Mouse (Mus musculus): ENCODE data around the gene Nanog.

Nanog gene

DNA sequence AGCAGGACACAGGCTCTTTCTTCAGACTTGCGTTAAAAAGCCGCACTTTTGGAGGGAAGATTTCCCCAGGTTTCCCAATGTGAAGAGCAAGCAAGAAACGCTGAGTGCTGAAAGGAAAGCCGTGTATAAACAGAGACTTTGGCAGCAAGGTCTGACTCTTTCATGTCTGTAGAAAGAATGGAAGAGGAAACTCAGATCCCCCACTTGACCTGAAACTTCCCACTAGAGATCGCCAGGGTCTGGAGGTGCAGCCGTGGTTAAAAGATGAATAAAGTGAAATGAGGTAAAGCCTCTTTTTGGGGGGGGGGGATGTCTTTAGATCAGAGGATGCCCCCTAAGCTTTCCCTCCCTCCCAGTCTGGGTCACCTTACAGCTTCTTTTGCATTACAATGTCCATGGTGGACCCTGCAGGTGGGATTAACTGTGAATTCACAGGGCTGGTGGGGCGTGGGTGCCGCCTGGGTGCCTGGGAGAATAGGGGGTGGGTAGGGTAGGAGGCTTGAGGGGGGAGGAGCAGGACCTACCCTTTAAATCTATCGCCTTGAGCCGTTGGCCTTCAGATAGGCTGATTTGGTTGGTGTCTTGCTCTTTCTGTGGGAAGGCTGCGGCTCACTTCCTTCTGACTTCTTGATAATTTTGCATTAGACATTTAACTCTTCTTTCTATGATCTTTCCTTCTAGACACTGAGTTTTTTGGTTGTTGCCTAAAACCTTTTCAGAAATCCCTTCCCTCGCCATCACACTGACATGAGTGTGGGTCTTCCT, at the start of gene Nanog:
TSS of gene Nanog (plus strand) at position 454 of the 765 bp plus-strand sequence.
- in situ Hi-C loops (cut with MboI; ENCODE audit: low pct_unique_long_range_greater_than_20kb in 1 of 2, low sequenced_read_pairs in 2 of 2, unreplicated experiment in 1 of 2), result no loop called here

DNA sequence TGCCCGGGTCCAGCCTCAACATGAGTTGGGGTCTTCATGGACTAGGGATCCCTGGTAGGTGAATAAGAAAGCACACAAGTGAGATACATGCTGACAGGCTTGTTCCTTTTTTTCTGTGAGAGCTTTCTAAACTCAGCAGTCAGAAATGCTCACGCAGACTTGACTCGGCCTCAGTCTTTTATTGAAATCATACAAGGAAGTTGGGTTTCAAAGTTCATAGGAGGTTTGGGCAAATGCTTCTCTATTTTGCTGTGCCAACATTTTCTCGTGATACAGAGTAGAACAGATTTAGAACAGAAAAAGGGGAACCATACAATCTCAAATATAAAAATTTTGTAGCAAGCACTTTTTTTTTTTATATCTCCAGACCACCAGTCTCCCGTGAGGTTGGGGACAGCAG, 49.7 kb upstream of the Nanog start:
- in situ Hi-C loops (cut with MboI; ENCODE audit: low pct_unique_long_range_greater_than_20kb in 1 of 2, low sequenced_read_pairs in 2 of 2, unreplicated experiment in 1 of 2), result no loop called here

DNA sequence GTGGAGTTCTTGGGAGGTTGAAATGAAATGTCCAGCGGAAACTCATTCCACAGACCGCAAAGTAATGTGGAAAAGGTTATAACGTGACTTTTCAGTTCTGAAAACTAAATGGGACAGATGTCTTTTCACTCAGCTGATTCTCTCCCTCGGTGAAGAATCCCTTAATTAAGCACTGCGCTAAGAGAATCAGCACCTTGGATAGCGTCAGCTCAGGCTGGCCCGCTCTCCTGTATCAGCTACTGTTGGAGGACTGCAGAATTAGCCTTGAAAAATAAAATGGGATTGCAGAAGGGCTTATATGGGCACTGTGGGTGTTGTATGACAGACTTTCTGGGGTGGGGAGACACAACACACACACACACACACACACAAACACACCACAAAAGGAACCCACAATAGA, 47.7 kb upstream of the Nanog start:
- in situ Hi-C loops (cut with MboI; ENCODE audit: low pct_unique_long_range_greater_than_20kb in 1 of 2, low sequenced_read_pairs in 2 of 2, unreplicated experiment in 1 of 2), result no loop called here

DNA sequence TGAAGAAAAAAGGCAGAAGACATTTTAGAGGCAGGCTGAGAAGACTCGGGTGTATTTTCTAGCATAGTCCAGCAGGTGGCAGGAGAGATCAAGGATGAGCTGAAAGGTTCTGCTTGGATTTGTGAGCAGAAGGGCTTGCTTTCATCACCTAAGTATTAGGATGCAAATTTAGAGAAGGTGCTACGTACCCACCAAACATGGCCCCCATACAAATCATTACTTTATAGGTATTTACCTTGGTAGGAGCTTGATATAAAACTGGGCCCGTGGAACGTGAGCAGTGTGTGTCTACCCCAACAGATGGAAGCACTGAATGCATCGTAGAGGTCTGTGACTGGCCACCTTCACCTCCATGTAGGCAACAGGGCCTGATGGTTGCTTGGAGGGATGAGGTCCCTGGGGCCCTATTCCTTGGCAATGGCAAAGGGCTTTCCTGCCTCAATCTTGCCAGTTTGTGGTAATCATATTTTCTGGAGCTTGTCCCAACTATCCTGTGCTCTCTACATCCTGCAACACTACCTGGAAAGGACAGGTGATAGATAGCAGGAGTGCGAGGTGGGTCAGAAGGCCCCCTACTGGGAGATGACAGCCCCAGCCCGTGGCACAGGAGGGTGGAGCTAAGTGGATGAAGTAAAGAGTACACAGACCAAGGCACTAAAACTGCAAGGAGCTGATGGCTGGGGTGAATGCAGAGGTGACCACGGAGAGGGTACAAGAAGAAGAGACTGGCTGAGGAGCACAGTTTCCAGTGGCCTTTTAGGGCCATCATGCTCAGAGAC, 46.5 kb upstream of the Nanog start:
- in situ Hi-C loops (cut with MboI; ENCODE audit: low pct_unique_long_range_greater_than_20kb in 1 of 2, low sequenced_read_pairs in 2 of 2, unreplicated experiment in 1 of 2), result loop anchor here (5.0 to 10.0 kb wide), 2 partner anchors 52 to 54 kb away; no protein-coding TSS in a partner anchor

DNA sequence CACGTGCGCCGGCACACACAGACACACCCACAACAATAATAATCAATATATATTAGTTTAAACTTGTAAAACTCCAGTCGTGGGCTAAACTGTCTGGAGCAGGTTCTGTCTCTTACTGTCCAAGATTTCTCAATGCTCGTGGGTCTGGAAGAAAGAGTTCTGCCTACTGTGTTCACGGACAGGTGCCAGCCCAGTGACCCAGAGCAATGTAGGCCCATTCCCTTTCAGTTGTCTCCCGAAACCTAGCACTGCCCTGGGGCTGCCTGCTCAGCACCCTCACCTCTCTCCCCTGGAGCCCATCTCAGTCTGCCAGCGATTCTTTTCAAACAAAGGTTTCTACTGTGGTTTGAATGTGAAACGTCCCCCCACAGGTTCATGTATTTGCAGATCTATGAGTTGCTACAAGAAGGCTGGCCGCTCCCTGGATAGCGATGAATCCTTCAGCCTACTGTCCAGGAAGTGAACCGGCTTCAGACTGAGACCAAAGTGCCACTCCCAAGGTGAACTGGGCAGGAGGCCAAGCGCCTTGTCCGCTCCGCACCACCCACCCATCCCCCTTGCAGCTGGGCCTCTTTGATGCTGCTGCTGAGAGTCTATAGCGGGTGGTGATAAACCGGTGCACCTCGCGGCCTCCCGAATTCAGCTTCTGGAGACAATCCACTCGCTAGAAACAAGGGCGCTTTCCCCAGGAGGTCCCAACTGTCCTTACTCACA, 44.6 kb upstream of the Nanog start:
- in situ Hi-C loops (cut with MboI; ENCODE audit: low pct_unique_long_range_greater_than_20kb in 1 of 2, low sequenced_read_pairs in 2 of 2, unreplicated experiment in 1 of 2), result loop anchor here (5.0 to 10.0 kb wide), 2 partner anchors 50 to 52 kb away; no protein-coding TSS in a partner anchor

DNA sequence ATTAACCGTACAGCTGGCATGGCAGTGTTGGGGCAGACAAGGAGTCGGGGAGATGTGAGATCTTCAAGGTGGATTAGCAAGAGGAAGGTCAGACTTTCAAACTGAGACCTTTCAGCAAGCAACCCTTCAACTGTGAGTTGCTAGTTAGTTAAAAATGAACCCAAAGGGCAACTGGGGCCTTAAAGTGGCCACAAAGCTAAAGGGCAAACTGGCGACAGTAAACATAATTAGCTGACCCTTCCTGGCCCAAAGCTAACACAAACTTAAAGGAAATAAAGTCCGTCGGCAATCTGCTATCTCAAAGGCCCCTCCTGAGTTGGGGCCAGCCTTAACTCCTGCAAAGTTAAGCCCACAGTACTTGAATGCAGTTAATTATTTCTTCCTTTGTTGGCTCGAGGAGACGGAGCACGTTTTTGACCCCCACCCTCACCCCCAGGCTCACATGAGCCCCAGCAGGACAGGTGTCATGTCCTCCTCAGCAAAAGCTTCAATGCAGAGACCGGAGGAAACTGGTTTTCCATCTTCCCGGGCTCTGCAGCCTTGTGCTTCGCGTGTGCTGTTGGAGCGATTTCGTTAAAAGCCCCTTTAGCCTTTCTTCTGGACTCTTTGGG, 43.6 kb upstream of the Nanog start:
- in situ Hi-C loops (cut with MboI; ENCODE audit: low pct_unique_long_range_greater_than_20kb in 1 of 2, low sequenced_read_pairs in 2 of 2, unreplicated experiment in 1 of 2), result loop anchor here (5.0 to 10.0 kb wide), 2 partner anchors 49 to 51 kb away; no protein-coding TSS in a partner anchor

DNA sequence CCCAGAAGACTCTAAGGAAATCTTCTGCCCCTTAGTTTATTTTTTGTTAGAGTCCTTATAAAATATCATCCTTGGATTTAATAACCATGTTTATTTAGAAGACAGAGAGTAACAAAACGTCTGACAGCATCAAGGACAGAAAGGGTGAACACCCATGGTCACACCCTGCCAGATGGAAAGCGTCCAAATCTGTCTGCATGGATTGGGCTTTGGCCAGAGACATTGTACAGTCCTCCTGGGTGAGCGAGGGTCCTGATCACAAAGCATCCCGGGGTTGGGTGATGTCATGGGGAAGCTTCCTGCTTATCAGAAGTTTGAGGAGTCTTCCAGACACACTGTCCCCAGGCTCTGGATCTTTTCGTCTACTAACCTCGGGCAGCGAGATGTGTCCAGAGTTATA, 41.4 kb upstream of the Nanog start:
- in situ Hi-C loops (cut with MboI; ENCODE audit: low pct_unique_long_range_greater_than_20kb in 1 of 2, low sequenced_read_pairs in 2 of 2, unreplicated experiment in 1 of 2), result loop anchor here in 1 of 2 experiments (10.0 kb wide), 1 partner anchor 49 kb away; no protein-coding TSS in a partner anchor

DNA sequence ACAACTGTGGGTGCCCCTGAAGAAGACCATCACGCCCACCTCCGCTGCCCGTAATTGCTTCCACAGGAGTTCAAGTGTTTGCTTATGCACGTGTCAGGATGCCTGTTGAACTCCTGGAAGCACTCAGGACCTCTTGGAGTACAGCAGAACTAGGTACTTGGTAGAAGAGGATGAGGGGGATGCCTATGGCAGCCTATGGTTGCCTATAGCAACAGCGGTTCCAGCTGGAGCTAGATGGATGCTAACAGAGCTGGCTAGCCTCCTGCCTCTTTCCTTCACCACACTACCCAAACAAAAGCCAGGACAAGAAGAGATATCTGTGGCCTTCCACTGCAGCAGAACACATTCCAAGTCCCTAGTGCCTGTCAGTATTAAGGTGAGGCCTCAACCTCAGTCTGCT, 39.6 kb upstream of the Nanog start:
- in situ Hi-C loops (cut with MboI; ENCODE audit: low pct_unique_long_range_greater_than_20kb in 1 of 2, low sequenced_read_pairs in 2 of 2, unreplicated experiment in 1 of 2), result loop anchor here in 1 of 2 experiments (10.0 kb wide), 1 partner anchor 47 kb away; no protein-coding TSS in a partner anchor

DNA sequence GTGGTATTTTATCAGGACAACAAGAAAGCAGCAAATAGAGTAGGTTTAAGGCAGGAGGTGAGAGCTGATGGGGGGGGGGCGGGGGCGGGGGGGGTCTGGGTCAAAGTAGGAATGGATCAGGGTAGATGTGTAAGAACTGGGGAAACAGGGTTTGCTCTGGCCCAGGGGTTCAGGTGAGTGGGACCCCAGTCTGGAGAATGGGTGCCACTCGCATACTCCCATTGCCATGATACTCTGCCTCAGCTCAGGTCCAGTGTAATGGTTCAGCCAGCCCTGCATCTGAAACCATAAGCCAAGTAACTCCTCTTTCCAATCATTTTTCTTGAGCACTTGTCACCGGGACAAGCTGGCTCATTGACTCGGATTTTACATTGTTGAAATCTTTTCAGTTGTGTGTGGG, 38.5 kb upstream of the Nanog start:
- in situ Hi-C loops (cut with MboI; ENCODE audit: low pct_unique_long_range_greater_than_20kb in 1 of 2, low sequenced_read_pairs in 2 of 2, unreplicated experiment in 1 of 2), result loop anchor here in 1 of 2 experiments (10.0 kb wide), 1 partner anchor 46 kb away; no protein-coding TSS in a partner anchor

DNA sequence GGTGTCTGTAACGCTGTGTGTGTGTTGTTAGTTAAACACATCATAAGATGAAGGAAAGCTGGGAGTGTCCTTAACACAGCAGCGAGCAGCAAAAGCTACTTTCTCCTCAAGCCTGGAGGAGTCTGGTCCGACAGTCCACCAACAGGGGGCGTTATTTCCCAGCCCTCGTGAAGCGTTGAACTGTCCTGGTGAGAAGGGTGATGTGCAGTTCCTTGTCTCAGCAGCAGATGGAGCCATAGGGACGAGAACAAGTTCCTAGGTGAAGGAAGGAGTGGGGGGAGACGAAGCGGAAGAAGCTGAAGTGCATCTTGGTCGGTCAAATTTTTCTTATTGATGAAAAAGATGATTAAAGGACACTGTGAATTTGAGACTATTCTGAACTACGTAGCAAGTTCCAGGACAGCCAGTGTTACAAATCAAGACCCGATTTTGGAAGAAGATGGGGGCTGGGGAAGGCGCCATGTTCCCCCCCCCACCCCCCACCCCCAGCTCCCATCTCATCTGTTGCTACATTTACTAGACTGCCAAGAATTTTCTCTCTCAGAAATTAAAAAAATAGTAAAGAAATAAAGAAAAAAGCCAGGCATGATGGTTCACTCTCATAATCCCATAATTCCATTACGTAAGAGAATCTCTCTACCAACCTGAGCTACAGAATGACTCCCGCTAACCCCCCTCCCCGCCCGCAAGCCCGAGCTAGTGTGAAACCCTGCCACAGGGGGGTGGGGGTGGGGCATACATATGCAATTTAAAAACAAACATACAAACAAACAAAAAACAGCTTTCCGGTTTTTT, 37.7 kb upstream of the Nanog start:
- in situ Hi-C loops (cut with MboI; ENCODE audit: low pct_unique_long_range_greater_than_20kb in 1 of 2, low sequenced_read_pairs in 2 of 2, unreplicated experiment in 1 of 2), result loop anchor here (10.0 kb wide), 2 partner anchors 45 to 115 kb away; no protein-coding TSS in a partner anchor

DNA sequence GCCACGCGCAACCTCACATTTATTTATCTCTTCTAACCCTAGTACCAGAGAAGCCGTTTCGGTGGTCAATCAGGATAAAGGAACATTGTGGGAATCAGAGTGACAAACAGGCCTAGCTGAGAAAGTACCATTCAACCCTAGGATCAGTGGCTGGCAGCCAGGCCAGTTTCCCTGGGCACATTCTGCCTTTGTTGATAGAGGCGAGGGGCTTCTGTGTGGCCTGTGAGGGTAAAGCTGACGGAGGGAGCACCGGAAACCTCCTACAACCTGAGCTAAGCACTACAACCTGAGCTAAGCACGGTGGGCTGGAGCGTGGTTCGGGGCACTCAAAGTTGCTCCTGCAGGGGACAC, 37.1 kb upstream of the Nanog start:
- in situ Hi-C loops (cut with MboI; ENCODE audit: low pct_unique_long_range_greater_than_20kb in 1 of 2, low sequenced_read_pairs in 2 of 2, unreplicated experiment in 1 of 2), result loop anchor here (10.0 kb wide), 1 partner anchor 115 kb away; no protein-coding TSS in a partner anchor

DNA sequence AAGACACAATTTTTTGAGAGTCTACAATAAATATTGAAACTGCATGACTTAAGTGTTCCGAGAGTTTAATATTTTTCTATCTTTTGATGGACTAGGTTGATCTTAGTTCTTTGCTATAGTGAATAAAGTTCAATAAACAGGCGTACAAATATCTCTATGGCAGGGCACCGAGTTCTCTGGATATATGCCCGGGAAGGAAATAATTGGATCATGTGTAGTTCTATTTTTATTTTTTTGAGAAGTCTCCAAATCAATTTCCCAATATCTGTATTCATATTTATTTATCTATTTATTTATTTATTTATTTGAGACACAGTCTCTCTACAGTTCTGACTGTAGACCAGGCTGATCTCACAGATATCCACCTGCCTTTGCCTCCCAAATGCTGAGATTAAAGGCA, 36.4 kb upstream of the Nanog start:
- in situ Hi-C loops (cut with MboI; ENCODE audit: low pct_unique_long_range_greater_than_20kb in 1 of 2, low sequenced_read_pairs in 2 of 2, unreplicated experiment in 1 of 2), result loop anchor here (10.0 kb wide), 1 partner anchor 114 kb away; no protein-coding TSS in a partner anchor

DNA sequence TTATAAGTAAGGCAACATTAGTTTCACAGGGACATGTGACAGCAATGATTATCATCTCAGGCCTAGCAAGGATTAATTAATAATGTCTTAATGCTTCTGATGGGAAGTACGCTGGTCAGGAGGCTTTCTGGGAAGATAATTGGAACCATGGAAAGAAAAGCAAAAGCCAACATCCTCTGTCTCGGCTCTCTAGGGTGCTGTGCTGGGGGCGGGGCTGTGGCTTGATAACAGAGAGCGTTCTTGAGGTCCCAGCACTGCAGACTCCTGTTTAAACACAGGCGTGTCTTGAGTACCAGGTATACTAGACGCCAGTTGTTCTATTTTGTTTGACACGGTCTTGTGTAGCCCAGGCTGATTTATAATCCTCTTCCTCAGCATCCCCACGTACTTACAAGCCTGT, 34.5 kb upstream of the Nanog start:
- in situ Hi-C loops (cut with MboI; ENCODE audit: low pct_unique_long_range_greater_than_20kb in 1 of 2, low sequenced_read_pairs in 2 of 2, unreplicated experiment in 1 of 2), result loop anchor here (10.0 kb wide), 1 partner anchor 112 kb away; no protein-coding TSS in a partner anchor

DNA sequence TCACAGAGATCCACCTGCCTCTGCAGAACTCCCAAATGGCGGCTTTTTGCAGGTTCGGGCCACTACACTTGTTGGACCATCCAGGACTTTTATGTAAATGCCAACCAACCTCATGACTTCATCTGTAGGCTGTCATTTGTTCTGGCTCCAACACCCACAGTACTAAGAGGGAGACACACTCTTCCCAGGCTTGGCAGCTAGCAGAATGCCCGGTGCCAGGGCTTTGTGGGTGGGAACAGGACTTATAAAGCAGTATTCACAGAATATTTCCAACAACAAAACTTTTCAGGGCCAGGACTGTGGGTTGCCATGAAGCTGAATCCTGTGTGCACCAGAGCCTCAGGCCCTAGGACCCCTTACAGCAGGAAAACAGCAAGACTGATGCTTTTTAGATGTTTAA, 24.6 kb upstream of the Nanog start:
- in situ Hi-C loops (cut with MboI; ENCODE audit: low pct_unique_long_range_greater_than_20kb in 1 of 2, low sequenced_read_pairs in 2 of 2, unreplicated experiment in 1 of 2), result no loop called here

DNA sequence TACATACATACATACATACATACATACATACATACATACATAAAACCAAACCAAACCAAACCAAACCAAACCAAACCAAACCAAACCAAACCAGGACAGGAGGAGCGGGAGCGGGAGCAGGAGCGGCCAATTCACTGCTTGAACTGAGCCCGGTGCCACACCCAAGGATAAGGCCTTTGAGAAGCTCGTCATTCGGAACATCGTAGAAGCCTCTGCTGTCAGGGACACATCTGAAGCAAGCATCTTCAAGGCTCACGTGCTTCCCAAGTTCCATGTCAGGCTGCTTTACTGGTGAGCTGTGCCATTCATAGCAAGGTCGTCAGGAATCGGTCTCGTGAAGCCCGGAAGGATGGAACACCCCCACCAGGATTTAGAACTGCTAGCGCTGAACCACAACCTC, 20.6 kb upstream of the Nanog start:
- in situ Hi-C loops (cut with MboI; ENCODE audit: low pct_unique_long_range_greater_than_20kb in 1 of 2, low sequenced_read_pairs in 2 of 2, unreplicated experiment in 1 of 2), result no loop called here

DNA sequence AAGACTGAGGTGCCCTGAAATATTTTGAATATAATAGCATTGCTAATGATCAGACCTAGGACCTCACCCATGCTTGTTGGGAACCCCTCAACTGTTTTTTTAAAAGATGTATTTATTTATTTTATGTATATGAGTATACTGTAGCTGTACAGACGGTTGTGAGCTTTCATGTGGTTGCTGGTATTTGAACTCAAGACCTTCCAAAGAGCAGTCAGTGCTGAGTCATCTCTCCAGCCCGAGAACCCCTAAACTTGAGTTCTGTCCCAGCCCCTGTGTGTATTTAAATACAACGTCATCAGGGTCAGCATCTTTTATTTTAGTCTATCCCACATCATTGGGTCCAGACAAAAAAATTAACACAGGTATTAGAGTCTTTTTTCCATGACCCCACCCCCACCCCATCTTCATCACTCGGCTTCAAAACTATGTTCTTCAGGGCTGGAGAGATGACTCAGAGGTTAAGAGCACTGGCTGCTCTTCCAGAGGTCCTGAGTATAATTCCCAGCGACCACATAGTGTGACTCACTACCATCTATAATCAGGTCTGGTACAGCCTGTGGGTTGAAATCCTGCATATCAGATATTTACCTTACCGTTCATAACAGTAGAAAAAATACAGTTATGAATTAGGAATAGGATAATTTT, 17.8 kb upstream of the Nanog start:
- in situ Hi-C loops (cut with MboI; ENCODE audit: low pct_unique_long_range_greater_than_20kb in 1 of 2, low sequenced_read_pairs in 2 of 2, unreplicated experiment in 1 of 2), result no loop called here

DNA sequence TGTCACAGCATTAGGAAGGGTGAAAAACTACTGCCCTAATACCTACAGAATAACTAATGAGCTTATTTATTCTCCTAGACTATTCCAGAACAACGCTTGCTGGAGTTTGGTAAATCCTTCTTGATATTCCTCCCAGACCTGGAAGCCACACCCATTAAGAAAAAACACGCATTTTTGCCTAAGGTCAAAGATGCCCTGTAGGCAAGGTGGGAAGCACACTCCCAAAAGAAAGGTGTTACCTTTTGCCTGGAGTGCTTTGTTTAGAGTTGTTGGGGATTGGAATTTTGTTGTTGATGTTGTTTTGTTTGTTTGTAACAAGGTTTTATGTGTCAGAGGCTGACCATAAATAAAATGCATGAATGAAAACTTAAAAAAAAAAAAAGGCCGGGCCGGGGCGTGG, 17.2 kb upstream of the Nanog start:
- in situ Hi-C loops (cut with MboI; ENCODE audit: low pct_unique_long_range_greater_than_20kb in 1 of 2, low sequenced_read_pairs in 2 of 2, unreplicated experiment in 1 of 2), result no loop called here

Measured in mouse embryonic stem cell (cell line).